Mouse (Mus musculus) induced T-regulatory cell, adult 2 months (primary cell): Measurements from ENCODE around the gene Radil.
A peak's percentile ranks its signal among the peaks of the same experiment; 100 is the strongest.

Source experiments
- DNase-seq: peaks from one replicate; pipeline ENCODE4 v3.0.0-alpha.2; 2012; ENCODE audit warnings: low read depth

The Radil gene

DNA sequence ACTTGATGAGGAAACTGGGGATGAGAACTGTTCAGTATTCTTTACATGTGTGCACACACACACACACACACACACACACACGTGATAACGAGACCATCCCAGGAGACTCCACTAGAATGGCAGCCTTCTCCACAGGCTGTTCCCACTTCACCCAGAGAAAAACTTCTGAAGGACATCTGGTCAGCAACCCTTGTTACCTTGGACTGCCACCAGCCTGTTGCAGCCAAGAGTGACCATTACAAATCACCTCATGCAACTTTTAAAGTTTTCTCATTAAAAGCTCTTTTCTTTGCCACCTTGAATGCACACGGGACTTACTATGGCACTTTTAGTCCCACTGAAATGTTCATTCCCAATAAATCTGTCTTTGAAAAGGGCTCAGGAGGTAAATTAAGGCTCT lies 13.6 kb downstream of the Radil start:
- DNase-seq = no peak

DNA sequence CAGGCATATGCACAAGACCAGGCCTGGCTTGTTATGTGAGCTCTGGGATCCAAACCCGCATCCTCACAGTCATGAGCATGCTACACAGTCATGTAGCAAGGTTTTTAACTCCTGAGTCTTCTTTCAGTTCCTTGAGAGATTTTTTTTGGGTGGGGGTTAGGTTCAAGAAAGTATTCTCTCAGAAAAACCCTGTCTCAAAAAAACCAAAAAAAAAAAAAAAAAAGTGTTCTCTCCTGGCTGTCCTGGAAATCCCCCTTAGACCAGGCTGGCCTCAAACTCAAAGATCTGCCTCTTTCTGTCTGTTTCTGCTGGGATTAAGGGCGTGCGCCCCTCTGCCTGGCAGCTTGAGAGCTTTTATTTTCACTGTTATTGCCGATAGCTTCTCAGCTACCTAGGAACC lies 15.5 kb downstream of the Radil start:
- DNase-seq = no peak

GRCm38 (mm10) chr5:142529915-142530314 lies 21.0 kb downstream of the Radil start, which contains the start of gene Papolb:
Gene Papolb (minus strand): TSS chr5:142530076.
- DNase-seq = no peak

GRCm38 (mm10) chr5:142524711-142525464 lies 26.0 kb downstream of the Radil start:
- no peak for DNase-seq

DNA sequence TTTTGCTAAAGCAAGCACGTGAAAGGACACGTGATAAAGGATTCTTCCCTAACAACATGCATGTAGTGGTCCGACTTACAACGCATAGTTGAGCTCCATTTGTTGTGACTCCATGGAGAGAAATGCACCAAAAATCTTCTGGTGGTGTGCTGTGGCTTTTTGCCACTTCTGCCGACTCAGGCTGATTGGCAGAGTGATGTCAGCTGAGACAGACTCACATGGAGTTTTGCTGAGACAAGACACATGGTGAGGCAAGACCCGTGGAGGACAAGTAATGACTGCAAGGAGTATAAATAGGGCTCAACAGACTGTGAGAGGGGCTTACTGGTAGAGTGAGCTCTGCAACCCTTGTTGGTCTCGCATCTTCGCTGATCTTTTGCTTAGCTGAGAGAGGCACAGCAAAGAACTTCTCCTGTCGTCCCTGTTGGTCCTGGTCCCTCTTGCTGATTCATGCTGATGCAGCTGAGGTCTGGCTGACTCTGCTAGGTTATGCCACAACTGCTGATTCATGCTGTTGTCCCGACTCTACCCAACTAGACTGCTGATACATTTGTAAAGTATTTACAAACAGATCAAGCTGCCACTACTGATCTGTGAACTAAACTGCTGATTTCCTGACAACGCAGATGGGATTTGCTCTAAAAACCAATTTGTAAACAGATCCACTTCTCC lies 29.6 kb downstream of the Radil start:
- DNase-seq = no peak

- DNase-seq = no peak
Measured at GRCm38 (mm10) chr5:142520360-142520759, 30.5 kb downstream of the Radil start.

GRCm38 (mm10) chr5:142518973-142519372 lies 31.9 kb downstream of the Radil start:
- no peak for DNase-seq

DNA sequence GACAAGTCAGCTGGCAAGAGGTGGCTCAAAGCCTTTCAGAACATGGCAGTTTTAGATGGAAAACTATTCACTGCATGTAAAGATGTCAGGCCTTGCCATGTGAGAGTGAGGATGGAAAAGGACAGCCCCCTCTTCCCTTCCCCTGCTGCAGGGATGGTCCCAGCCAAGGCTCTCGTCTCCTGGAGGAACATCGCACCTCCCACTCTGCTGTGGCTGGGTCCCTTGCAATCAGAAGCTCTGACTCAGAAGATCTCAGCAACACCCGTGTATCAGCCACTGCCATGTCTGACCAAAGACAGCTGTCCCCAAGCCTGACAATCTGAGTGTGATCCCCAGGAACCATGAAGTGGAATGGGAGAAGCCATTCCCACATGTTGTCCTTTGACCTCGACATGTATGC lies 38.8 kb downstream of the Radil start:
- no peak for DNase-seq

DNA sequence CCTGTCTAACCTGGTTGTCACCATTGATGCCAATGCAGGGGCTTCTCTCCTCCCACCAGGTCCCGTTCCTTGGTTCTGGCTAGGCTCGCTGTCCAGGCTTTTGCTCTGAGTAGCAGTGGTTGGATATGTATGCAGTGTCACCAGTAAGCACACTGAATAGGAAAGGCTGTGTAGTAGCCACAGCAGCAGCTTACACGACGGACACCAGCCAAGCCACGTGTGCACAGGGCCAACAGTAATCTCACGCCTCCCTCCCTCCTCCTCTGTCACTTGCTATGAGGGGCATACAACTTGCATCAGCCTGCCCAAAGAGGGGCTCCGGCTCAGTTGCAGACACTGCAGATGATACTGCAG lies 40.9 kb downstream of the Radil start:
- no peak for DNase-seq

- DNase-seq = no peak
Measured at GRCm38 (mm10) chr5:142509141-142510060, 41.5 kb downstream of the Radil start.

DNA sequence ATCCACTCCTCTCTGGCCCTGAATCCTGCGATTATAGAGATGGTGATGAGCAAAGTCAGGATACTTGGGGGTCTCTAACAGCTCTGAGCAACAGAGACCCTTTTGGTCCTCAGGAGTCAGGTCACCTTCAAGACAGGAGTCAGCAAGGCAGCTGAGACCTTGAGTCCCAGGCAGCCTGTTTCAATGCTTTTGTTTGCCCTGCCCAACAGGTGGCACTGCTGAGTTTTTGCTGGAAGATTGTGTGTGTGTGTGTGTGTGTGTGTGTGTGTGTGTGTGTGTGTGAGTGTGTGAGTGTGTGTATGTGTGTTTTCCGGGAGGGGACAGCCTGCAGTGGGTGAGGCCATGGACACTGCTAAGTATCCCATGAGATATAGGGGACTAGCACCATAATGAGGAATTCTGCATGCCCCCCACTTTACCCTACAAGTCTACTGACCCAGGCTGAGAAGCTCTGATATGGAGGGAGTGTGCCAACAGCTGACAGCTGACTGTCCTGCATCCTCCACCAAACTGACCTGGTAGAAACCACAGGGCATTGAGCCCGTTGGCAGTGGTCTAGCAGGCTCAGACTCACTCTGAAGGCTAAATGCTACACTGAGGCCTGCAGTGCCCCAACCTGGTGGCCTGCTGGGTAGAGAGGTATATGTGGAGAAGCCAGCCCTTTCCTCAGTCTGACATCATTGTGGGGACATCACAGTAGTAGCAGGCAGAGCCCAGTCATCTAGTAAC lies 45.0 kb downstream of the Radil start:
- peak; percentile 8 for DNase-seq

DNA sequence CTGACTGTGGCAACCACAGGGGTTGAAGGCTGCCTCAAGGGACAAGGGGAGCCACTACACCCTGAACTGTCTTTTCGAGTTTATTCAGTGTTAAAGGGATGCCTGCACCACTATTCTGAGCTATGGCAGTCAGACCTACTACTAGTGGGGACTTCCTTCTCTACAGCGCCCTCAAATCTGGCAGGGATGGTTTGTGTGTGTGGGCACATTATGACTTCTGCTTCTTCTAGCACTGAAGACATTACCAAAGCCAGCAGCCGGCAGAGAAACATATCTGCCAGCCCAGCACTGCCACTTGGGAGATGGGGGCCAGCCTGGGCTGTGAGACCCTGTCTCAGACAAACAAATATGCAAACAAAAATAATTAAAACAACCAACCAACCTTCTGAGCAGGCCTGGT lies 46.7 kb downstream of the Radil start:
- no peak for DNase-seq

DNA sequence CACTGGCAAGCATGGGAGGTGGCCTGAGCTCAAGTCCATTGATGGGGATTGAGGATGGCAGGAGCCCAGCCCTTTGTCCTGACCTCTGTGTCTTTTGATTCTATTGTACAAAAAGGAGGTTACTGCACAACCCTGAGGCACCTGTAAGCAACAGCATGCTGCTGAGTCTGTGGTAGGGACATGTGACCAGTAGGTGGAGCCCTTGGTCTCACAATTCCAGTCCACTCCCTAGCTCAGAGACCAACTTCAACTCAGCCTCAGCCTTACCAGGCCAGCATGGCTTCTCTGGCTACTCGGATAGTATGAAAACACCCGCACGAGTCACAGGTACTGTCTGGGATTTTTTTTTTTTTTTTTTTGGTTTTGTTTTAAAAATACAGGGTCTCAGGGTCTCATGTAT lies 48.5 kb downstream of the Radil start:
- peak; percentile 69 for DNase-seq

DNA sequence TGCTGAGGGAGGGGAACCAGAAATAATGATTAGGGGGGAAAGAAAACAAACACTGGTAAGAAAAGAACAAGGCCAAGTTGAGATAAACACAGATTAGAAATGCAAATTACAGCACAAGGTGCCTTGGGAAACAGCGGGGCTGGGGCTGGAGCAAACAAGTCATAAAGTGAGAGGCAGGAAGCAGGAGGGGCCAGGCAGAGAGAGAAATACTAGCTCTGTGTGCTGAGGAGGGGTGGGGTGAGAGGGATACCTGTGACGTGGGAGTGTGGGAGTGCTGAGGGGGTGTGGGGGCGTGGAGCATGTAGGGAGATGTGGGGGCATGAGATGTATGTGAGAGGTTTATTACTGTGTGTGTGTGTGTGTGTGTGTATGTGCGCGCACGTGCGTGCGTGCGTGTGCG lies 50.0 kb downstream of the Radil start:
- no peak for DNase-seq

DNA sequence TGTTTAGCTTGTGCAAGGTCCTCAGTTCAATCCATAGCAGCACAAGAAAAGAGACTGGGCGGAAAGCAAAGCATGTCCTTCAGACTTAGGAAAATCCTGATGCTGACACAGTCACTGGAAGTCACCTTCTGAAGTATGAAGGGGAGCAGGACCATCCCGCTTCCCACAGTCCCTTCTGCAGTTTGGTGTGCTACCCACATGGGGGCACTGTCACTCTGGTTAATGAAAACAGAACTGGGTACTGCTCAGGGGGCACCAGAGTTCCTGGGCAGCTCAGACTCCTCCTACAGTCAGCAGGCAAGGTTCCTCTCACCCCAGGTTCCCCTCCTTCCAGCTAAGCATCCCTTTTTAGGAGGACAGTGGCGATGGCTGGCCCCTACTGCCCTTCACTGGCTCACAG lies 51.9 kb downstream of the Radil start:
- DNase-seq = peak; percentile 21

DNA sequence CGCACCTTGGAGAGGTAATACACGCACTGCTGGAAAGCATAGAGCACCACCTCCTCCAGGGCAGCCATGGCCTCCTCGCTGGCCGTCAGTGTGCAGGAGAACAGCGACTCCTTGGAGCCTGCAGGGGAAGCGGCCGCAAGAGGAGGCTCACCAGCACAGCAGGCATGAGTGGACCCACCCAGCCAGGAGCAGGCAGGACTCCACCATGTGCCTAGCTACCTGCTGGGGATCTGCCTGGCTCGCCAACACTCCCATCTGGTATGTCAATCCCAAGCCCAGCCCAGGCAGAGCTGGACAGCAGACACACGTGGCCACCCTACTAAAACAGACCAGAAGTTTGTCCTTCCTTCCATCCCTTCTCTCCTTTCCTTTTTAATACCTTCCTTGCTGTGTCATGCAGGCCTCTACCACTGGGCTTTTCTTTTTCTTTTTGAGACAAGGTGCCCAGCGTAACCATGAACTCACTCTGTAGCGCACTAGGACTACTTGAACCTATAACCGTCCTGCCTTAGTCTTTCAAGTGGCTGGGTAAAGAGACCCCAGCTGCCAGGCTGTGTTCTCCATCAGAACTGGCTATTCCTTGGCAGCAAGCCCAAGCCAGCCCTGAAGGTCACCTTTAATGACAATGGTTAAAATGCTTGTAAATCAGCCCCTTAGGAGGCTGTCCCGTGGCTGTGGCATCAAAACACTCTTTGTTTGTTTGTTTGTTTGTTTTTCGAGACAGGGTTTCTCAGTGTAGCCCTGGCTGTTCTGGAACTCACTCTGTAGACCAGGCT lies 55.4 kb downstream of the Radil start:
- DNase-seq = no peak

DNA sequence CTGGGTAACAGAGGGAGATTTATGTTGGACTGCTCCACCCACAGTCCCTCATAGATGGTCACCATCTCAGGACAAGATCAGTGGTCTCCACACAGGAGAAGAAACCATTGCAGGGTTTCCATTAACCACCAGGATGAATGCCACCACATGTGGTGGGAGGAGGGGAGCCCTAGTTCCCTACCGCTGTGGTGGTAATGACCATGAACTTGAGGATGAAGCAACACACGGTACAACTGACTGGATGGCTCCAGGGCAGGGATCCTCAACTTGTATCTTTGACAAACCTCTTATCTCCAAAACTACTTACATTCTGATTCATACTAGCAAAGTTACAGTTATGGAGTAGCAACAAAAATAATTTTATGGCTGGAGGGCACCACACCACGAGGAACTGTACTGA lies 57.6 kb downstream of the Radil start:
- DNase-seq = no peak

- no peak for DNase-seq
Measured at GRCm38 (mm10) chr5:142489955-142490707, 60.8 kb downstream of the Radil start.

DNA sequence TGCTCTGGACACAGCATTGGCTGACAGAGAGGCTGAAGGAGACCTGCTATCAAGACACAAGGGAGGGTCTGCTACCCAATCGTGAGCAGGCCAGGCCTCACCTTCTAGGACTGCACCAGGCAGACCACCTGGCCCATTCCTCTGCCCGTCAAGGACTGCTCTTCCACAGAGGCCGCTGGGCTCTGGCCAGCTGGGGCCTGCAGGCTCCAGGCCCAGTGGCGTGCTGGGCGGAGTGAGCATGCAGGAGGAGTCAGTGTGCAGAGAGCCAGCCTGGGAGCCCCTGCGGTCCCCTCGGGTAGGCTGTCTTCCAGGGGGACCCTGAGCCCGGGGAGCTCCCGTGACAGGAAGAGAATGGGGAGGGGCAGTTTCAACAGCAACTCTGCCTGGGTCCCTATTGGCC lies 64.2 kb downstream of the Radil start:
- DNase-seq = no peak

DNA sequence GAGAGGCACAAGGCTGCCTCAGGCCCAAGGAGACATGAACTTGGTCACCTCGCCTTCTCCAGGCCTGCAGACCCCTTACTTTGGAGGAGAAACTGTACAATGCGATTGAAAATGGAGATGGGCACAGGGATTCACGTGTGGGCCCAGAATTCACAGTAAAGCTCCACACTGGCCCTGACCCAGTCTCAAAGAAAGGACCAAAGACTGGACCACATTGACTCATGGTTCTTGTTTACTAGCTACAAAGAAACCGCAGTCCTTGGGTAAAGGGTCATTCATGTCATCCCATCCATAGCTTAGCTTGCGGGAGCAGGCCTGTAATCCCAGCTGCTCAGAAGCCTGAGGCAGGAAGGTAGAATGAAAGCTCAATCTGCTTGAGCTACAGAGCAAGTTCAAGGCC lies 67.3 kb downstream of the Radil start:
- no peak for DNase-seq

- peak; percentile 78 for DNase-seq
Measured at GRCm38 (mm10) chr5:142482512-142482911, 68.4 kb downstream of the Radil start.
